Mouse (Mus musculus) G1E (cell line): Measurements from ENCODE around the gene Runx1.

Experiments used
- CTCF ChIP-seq: IDR thresholded peaks from 2 replicates; pipeline ENCODE4 v1.5.1; 2012; ENCODE audit warnings: low read depth, low read length, inconsistent platforms, mixed read lengths
- TAL1 ChIP-seq: conservative IDR thresholded peaks from 2 replicates; pipeline ENCODE4 v1.6.1; 2012; ENCODE audit warnings: low read depth, low read length, inconsistent platforms, mixed read lengths

- TF ChIP-seq CTCF: no peak
- no peak for TF ChIP-seq TAL1
These were observed 193.7 kb downstream of the Runx1 start for GRCm38 (mm10) chr16:92632115-92632763.
